Mouse (Mus musculus): ENCODE measurements around the gene Klhl29.

- no peak for TF ChIP-seq POLR2A (IDR thresholded peaks at IDR 0.05; ENCODE audit: borderline replicate concordance, extremely low read depth, insufficient read depth, insufficient read length, poor library complexity, severe bottlenecking)
- TF ChIP-seq CTCF (IDR thresholded peaks at IDR 0.05; ENCODE audit: borderline replicate concordance, extremely low read depth, insufficient read depth, insufficient read length): no peak
Measured at GRCm38 (mm10) chr12:5185603-5186002, 189.9 kb downstream of the Klhl29 start.

Measured in brain, embryonic 14.5 days (tissue).